In genomic region chr6:137470901-137471598, GRCm38 (mm10) we compare ENCODE assay signal across 8 mouse cellular contexts.
DNase-seq lines count a peak whose midpoint lies in the region; ATAC-seq lines count a peak whose summit lies in the region.

No protein-coding gene starts in this region.

- no peak overlapping the region for H3K9ac ChIP-seq in forebrain, embryonic 15.5 days (replicated peaks)
- no peak overlapping the region for H3K9ac ChIP-seq in heart, embryonic 16.5 days (ENCODE audit: low read length)
- no peak overlapping the region for H3K9ac ChIP-seq in lung, embryonic 15.5 days

- H3K27ac ChIP-seq in forebrain, embryonic 15.5 days (replicated peaks), result peak overlapping the region; percentile 52
- peak overlapping the region; percentile 95 for H3K27ac ChIP-seq in heart, embryonic 16.5 days (ENCODE audit: low read length)
- H3K27ac ChIP-seq in lung, embryonic 15.5 days, result peak overlapping the region; percentile 68

- peak; percentile 10 to 13 for DNase-seq in B cell, adult 2 months
- DNase-seq in brain, embryonic 18.5 days (ENCODE audit: low read depth, low spot score), result peak; percentile 60
- peak; percentile 59 to 87 for DNase-seq in layer of hippocampus, adult 18-20 months (ENCODE audit: low spot score in 2 of 2)
- peak; percentile 81 for DNase-seq in ovary, postnatal 36 days (ENCODE audit: low spot score)
- DNase-seq in urinary bladder, postnatal 14 days (ENCODE audit: low spot score), result peak; percentile 91

- H3K4me1 ChIP-seq in forebrain, embryonic 15.5 days, result peaks cover 22% of the 10 kb centered on the region
- H3K4me1 ChIP-seq in heart, embryonic 16.5 days (ENCODE audit: control insufficient read depth, insufficient read depth, low read length), result peaks cover 15% of the 10 kb centered on the region
- H3K4me1 ChIP-seq in lung, embryonic 15.5 days, result peaks cover 15% of the 10 kb centered on the region

- ATAC-seq in forebrain, embryonic 15.5 days (replicated peaks), result peak; percentile 84
- peak; percentile 93 for ATAC-seq in heart, embryonic 16.5 days (replicated peaks; ENCODE audit: extremely low read depth, insufficient read depth, low FRiP score)
- peak; percentile 83 for ATAC-seq in lung, embryonic 15.5 days (ENCODE audit: borderline replicate concordance, extremely low read depth, low FRiP score, low TSS enrichment)

- H3K9me3 ChIP-seq in forebrain, embryonic 15.5 days, result 0 out of 2 replicates have a peak, but pooled peaks cover under 1% of the 10 kb centered on the region
- H3K9me3 ChIP-seq in heart, embryonic 16.5 days (replicated peaks; ENCODE audit: control insufficient read depth, low read length), result peaks cover 6% of the 10 kb centered on the region
- no peaks in the 10 kb centered on the region for H3K9me3 ChIP-seq in lung, embryonic 15.5 days

- no peaks in the 10 kb centered on the region for H3K36me3 ChIP-seq in forebrain, embryonic 15.5 days
- H3K36me3 ChIP-seq in heart, embryonic 16.5 days (ENCODE audit: control insufficient read depth, insufficient read depth), result no peaks in the 10 kb centered on the region
- no peaks in the 10 kb centered on the region for H3K36me3 ChIP-seq in lung, embryonic 15.5 days

- H3K27me3 ChIP-seq in forebrain, embryonic 15.5 days, result peaks cover 20% of the 10 kb centered on the region; the same call in 1 of the 2 replicates
- no peaks in the 10 kb centered on the region for H3K27me3 ChIP-seq in heart, embryonic 16.5 days (ENCODE audit: control insufficient read depth, insufficient read depth, low read length)
- no peaks in the 10 kb centered on the region for H3K27me3 ChIP-seq in lung, embryonic 15.5 days

- WGBS in forebrain, embryonic 15.5 days, result 18% methylated on average over 11 of the region's 11 CpGs
- WGBS in heart, embryonic 16.5 days, result 22% methylated on average over 11 of the region's 11 CpGs
- 12% methylated on average over 11 of the region's 11 CpGs for WGBS in lung, embryonic 15.5 days

- H3K4me2 ChIP-seq in forebrain, embryonic 15.5 days (replicated peaks), result no peak overlapping the region
- peak overlapping the region; percentile 17; the same call in 1 of the 2 replicates for H3K4me2 ChIP-seq in heart, embryonic 16.5 days (ENCODE audit: low read depth, low read length)
- H3K4me2 ChIP-seq in lung, embryonic 15.5 days, result no peak overlapping the region

- H3K4me3 ChIP-seq in forebrain, embryonic 15.5 days, result no peak overlapping the region
- H3K4me3 ChIP-seq in heart, embryonic 16.5 days (ENCODE audit: low read length), result no peak overlapping the region
- H3K4me3 ChIP-seq in lung, embryonic 15.5 days, result no peak overlapping the region

Comparison
In these comparisons a context has a peak if more than half of its experiments do, and no peak if none do; other contexts are left out.
1. DNase-seq: peak in every context shown above with its lines; median percentile 91 in urinary bladder, postnatal 14 days; 81 in ovary, postnatal 36 days; 73 in layer of hippocampus, adult 18-20 months; 60 in brain, embryonic 18.5 days; 12 in B cell, adult 2 months.